Mouse (Mus musculus): ENCODE measurements around the gene Batf3. TPM values are rescaled to one million over a fixed set of nuclear protein-coding genes. Genes with fewer than 3 reads are reported as not detected.
"Not testable (repeated sequence)": the region's sequence is repeated elsewhere in the genome, so short reads cannot be mapped to it uniquely, and the experiment has no call there.

The Batf3 gene
- polyA plus RNA-seq, 1 experiment, result 3.8 TPM

- Histone ChIP-seq H3K27ac (ENCODE audit: control insufficient read depth, insufficient read depth, low read depth, low read length, poor library complexity) (peak overlapping the region; percentile 90), H3K4me1 (ENCODE audit: control insufficient read depth, insufficient read depth, low read length) (peaks cover 7% of the 10 kb centered on the region), H3K4me3 (replicated peaks; ENCODE audit: control insufficient read depth, low read depth, low read length) (peak overlapping the region; percentile 63)
- peak; percentile 85 for TF ChIP-seq CTCF (IDR thresholded peaks at IDR 0.05; ENCODE audit: control insufficient read depth, insufficient read depth, low read length)
- peak; percentile 32; the same call in 1 of the 2 replicates for TF ChIP-seq POLR2A (IDR thresholded peaks at IDR 0.05; ENCODE audit: borderline replicate concordance, control insufficient read depth, low read depth, low read length)
- WGBS, result 7% methylated on average over 38 of the region's 38 CpGs
Observed at GRCm38 (mm10) chr1:191125811-191126638, 28.4 kb downstream of the Batf3 start.

GRCm38 (mm10) chr1:191131692-191132091, 34.0 kb downstream of the Batf3 start:
- H3K4me3 ChIP-seq (replicated peaks; ENCODE audit: control insufficient read depth, low read depth, low read length), result no peak overlapping the region
- TF ChIP-seq POLR2A (IDR thresholded peaks at IDR 0.05; ENCODE audit: borderline replicate concordance, control insufficient read depth, low read depth, low read length) (no peak), CTCF (IDR thresholded peaks at IDR 0.05; ENCODE audit: control insufficient read depth, insufficient read depth, low read length) (no peak)
- H3K27ac ChIP-seq (ENCODE audit: control insufficient read depth, insufficient read depth, low read depth, low read length, poor library complexity), result no peak overlapping the region
- peaks cover 6% of the 10 kb centered on the region; the same call in 1 of the 2 replicates for H3K4me1 ChIP-seq (ENCODE audit: control insufficient read depth, insufficient read depth, low read length)
- WGBS, result 67% methylated on average over 2 of the region's 2 CpGs

GRCm38 (mm10) chr1:191132240-191132639, 34.6 kb downstream of the Batf3 start:
- Histone ChIP-seq H3K4me1 (ENCODE audit: control insufficient read depth, insufficient read depth, low read length) (peaks cover 6% of the 10 kb centered on the region; the same call in 1 of the 2 replicates), H3K4me3 (replicated peaks; ENCODE audit: control insufficient read depth, low read depth, low read length) (no peak overlapping the region), H3K27ac (ENCODE audit: control insufficient read depth, insufficient read depth, low read depth, low read length, poor library complexity) (no peak overlapping the region)
- 70% methylated on average over 5 of the region's 5 CpGs for WGBS
- TF ChIP-seq POLR2A (IDR thresholded peaks at IDR 0.05; ENCODE audit: borderline replicate concordance, control insufficient read depth, low read depth, low read length) (no peak), CTCF (IDR thresholded peaks at IDR 0.05; ENCODE audit: control insufficient read depth, insufficient read depth, low read length) (no peak)

GRCm38 (mm10) chr1:191132934-191133333, 35.3 kb downstream of the Batf3 start:
- Histone ChIP-seq H3K27ac (ENCODE audit: control insufficient read depth, insufficient read depth, low read depth, low read length, poor library complexity) (peak overlapping the region; percentile 8; the same call in 1 of the 2 replicates), H3K4me3 (replicated peaks; ENCODE audit: control insufficient read depth, low read depth, low read length) (no peak overlapping the region), H3K4me1 (ENCODE audit: control insufficient read depth, insufficient read depth, low read length) (peaks cover 6% of the 10 kb centered on the region; the same call in 1 of the 2 replicates)
- WGBS, result 1% methylated on average over 5 of the region's 5 CpGs
- TF ChIP-seq CTCF (IDR thresholded peaks at IDR 0.05; ENCODE audit: control insufficient read depth, insufficient read depth, low read length), result no peak

DNA sequence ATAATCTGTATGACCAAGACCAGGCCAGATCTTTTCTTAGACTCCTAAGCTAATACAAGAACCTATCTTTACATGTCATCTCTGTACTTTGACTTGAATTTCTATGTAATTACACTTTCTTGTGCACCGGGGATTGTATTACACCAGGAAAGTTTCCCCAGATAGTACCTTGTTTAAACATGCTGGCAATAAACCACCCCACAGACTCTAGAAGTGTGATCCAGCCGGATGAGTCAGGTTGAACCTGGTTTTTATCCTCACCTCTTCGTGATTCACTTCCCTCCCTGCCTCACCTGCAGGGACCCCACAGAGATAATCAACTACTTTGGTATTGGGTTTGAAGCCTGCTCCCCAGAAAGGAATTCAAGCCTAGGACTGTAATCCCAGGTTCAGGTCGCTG, 37.8 kb downstream of the Batf3 start:
- TF ChIP-seq POLR2A (IDR thresholded peaks at IDR 0.05; ENCODE audit: borderline replicate concordance, control insufficient read depth, low read depth, low read length) (no peak), CTCF (IDR thresholded peaks at IDR 0.05; ENCODE audit: control insufficient read depth, insufficient read depth, low read length) (no peak)
- H3K4me1 ChIP-seq (ENCODE audit: control insufficient read depth, insufficient read depth, low read length), result peaks cover 6% of the 10 kb centered on the region; the same call in 1 of the 2 replicates
- H3K27ac ChIP-seq (ENCODE audit: control insufficient read depth, insufficient read depth, low read depth, low read length, poor library complexity), result no peak overlapping the region
- no peak overlapping the region for H3K4me3 ChIP-seq (replicated peaks; ENCODE audit: control insufficient read depth, low read depth, low read length)
- 76% methylated on average over 4 of the region's 4 CpGs for WGBS

- Histone ChIP-seq H3K27ac (ENCODE audit: control insufficient read depth, insufficient read depth, low read depth, low read length, poor library complexity) (no peak overlapping the region), H3K4me3 (replicated peaks; ENCODE audit: control insufficient read depth, low read depth, low read length) (no peak overlapping the region), H3K4me1 (ENCODE audit: control insufficient read depth, insufficient read depth, low read length) (no peaks in the 10 kb centered on the region)
- TF ChIP-seq CTCF (IDR thresholded peaks at IDR 0.05; ENCODE audit: control insufficient read depth, insufficient read depth, low read length) (no peak), POLR2A (IDR thresholded peaks at IDR 0.05; ENCODE audit: borderline replicate concordance, control insufficient read depth, low read depth, low read length) (no peak)
- WGBS, result 58% methylated on average over 4 of the region's 4 CpGs
Observed at GRCm38 (mm10) chr1:191138436-191138835, 40.8 kb downstream of the Batf3 start.

DNA sequence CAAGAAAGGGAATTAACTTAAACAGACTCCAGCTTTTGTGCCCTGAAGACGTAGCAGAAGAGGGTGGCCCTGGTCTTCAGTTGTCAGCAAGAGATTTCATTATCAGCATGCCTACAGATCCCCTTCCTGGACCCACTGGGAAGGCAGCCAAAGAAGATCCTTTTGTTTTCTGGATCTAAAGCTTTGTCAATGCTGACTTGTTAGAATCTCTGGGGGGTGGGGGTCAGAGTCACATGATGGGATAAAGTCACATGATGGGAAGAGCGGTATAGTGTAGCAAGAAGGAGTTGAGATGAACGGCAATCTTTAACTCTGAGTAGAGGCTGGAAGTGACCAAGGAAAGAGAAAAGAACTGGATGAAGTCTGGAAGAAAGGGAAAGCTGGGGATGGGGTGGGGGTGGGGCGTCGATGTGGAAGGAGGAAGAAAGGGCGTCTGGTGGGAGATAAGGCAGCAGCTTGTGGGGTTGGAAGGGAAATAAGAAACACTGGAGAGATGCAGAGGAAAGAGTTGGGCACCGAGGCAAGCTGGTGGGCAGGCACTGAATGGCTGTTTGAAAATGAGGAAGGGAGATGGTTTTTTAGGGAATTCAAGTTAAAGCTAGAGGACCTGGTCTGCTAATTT, 41.3 kb downstream of the Batf3 start:
- Histone ChIP-seq H3K27ac (ENCODE audit: control insufficient read depth, insufficient read depth, low read depth, low read length, poor library complexity) (no peak overlapping the region), H3K4me3 (replicated peaks; ENCODE audit: control insufficient read depth, low read depth, low read length) (no peak overlapping the region), H3K4me1 (ENCODE audit: control insufficient read depth, insufficient read depth, low read length) (no peaks in the 10 kb centered on the region)
- 35% methylated on average over 7 of the region's 7 CpGs for WGBS
- TF ChIP-seq POLR2A (IDR thresholded peaks at IDR 0.05; ENCODE audit: borderline replicate concordance, control insufficient read depth, low read depth, low read length) (no peak), CTCF (IDR thresholded peaks at IDR 0.05; ENCODE audit: control insufficient read depth, insufficient read depth, low read length) (no peak)

- Histone ChIP-seq H3K4me3 (replicated peaks; ENCODE audit: control insufficient read depth, low read depth, low read length) (no peak overlapping the region), H3K27ac (ENCODE audit: control insufficient read depth, insufficient read depth, low read depth, low read length, poor library complexity) (no peak overlapping the region), H3K4me1 (ENCODE audit: control insufficient read depth, insufficient read depth, low read length) (no peaks in the 10 kb centered on the region)
- no peak for TF ChIP-seq POLR2A (IDR thresholded peaks at IDR 0.05; ENCODE audit: borderline replicate concordance, control insufficient read depth, low read depth, low read length)
- 47% methylated on average over 8 of the region's 8 CpGs for WGBS
Observed at GRCm38 (mm10) chr1:191140983-191141382, 43.3 kb downstream of the Batf3 start.

- WGBS, result 86% methylated on average over 5 of the region's 5 CpGs
- H3K27ac ChIP-seq (ENCODE audit: control insufficient read depth, insufficient read depth, low read depth, low read length, poor library complexity); H3K4me1 ChIP-seq (ENCODE audit: control insufficient read depth, insufficient read depth, low read length); H3K4me3 ChIP-seq (replicated peaks; ENCODE audit: control insufficient read depth, low read depth, low read length): not testable (repeated sequence)
Observed at GRCm38 (mm10) chr1:191149489-191149888, 51.8 kb downstream of the Batf3 start.
